Mouse (Mus musculus): ENCODE results near the gene Prkn.

Prkn gene

GRCm38 (mm10) chr17:11397678-11398077, 557.5 kb downstream of the Prkn start:
- DNase-seq (ENCODE audit: low spot score in 2 of 2) = no peak

GRCm38 (mm10) chr17:11402225-11402875, 562.2 kb downstream of the Prkn start:
- no peak for DNase-seq (ENCODE audit: low spot score in 2 of 2)

- DNase-seq (ENCODE audit: low spot score in 2 of 2) = no peak
Measured at GRCm38 (mm10) chr17:11411414-11411813, 571.2 kb downstream of the Prkn start.

GRCm38 (mm10) chr17:11413688-11414087, 573.5 kb downstream of the Prkn start:
- DNase-seq (ENCODE audit: low spot score in 2 of 2) = no peak

GRCm38 (mm10) chr17:11414288-11414687, 574.1 kb downstream of the Prkn start:
- DNase-seq (ENCODE audit: low spot score in 2 of 2) = no peak

- no peak for DNase-seq (ENCODE audit: low spot score in 2 of 2)
Measured at GRCm38 (mm10) chr17:11417150-11417549, 577.0 kb downstream of the Prkn start.

GRCm38 (mm10) chr17:11419484-11419883, 579.3 kb downstream of the Prkn start:
- no peak for DNase-seq (ENCODE audit: low spot score in 2 of 2)

- no peak for DNase-seq (ENCODE audit: low spot score in 2 of 2)
Measured at GRCm38 (mm10) chr17:11420839-11421238, 580.7 kb downstream of the Prkn start.

- DNase-seq (ENCODE audit: low spot score in 2 of 2) = no peak
Measured at GRCm38 (mm10) chr17:11421264-11421940, 581.2 kb downstream of the Prkn start.

- no peak for DNase-seq (ENCODE audit: low spot score in 2 of 2)
Measured at GRCm38 (mm10) chr17:11431323-11431722, 591.1 kb downstream of the Prkn start.

GRCm38 (mm10) chr17:11432593-11432992, 592.4 kb downstream of the Prkn start:
- no peak for DNase-seq (ENCODE audit: low spot score in 2 of 2)

- DNase-seq (ENCODE audit: low spot score in 2 of 2) = no peak
Measured at GRCm38 (mm10) chr17:11462721-11463120, 622.5 kb downstream of the Prkn start.

GRCm38 (mm10) chr17:11466095-11466494, 625.9 kb downstream of the Prkn start:
- no peak for DNase-seq (ENCODE audit: low spot score in 2 of 2)

GRCm38 (mm10) chr17:11468624-11469023, 628.4 kb downstream of the Prkn start:
- DNase-seq (ENCODE audit: low spot score in 2 of 2) = no peak

GRCm38 (mm10) chr17:11483032-11483431, 642.8 kb downstream of the Prkn start:
- no peak for DNase-seq (ENCODE audit: low spot score in 2 of 2)

GRCm38 (mm10) chr17:11490051-11490450, 649.9 kb downstream of the Prkn start:
- no peak for DNase-seq (ENCODE audit: low spot score in 2 of 2)

- DNase-seq (ENCODE audit: low spot score in 2 of 2) = no peak
Measured at GRCm38 (mm10) chr17:11502556-11502955, 662.4 kb downstream of the Prkn start.

GRCm38 (mm10) chr17:11504496-11504895, 664.3 kb downstream of the Prkn start:
- no peak for DNase-seq (ENCODE audit: low spot score in 2 of 2)

GRCm38 (mm10) chr17:11507082-11507481, 666.9 kb downstream of the Prkn start:
- no peak for DNase-seq (ENCODE audit: low spot score in 2 of 2)

GRCm38 (mm10) chr17:11510081-11510480, 669.9 kb downstream of the Prkn start:
- DNase-seq (ENCODE audit: low spot score in 2 of 2) = no peak

- DNase-seq (ENCODE audit: low spot score in 2 of 2) = no peak
Measured at GRCm38 (mm10) chr17:11514032-11514761, 674.0 kb downstream of the Prkn start.

GRCm38 (mm10) chr17:11515619-11516018, 675.4 kb downstream of the Prkn start:
- DNase-seq (ENCODE audit: low spot score in 2 of 2) = no peak

GRCm38 (mm10) chr17:11516165-11516564, 676.0 kb downstream of the Prkn start:
- DNase-seq (ENCODE audit: low spot score in 2 of 2) = no peak

Data from urinary bladder, postnatal 4 days (tissue).